Mouse (Mus musculus): ENCODE measurements around the gene Twnk. TPM values are rescaled to one million over a fixed set of nuclear protein-coding genes. Genes with fewer than 3 reads are reported as not detected.

Twnk gene
- polyA plus RNA-seq, 1 experiment from 2014 or later: 19.8 TPM

DNA sequence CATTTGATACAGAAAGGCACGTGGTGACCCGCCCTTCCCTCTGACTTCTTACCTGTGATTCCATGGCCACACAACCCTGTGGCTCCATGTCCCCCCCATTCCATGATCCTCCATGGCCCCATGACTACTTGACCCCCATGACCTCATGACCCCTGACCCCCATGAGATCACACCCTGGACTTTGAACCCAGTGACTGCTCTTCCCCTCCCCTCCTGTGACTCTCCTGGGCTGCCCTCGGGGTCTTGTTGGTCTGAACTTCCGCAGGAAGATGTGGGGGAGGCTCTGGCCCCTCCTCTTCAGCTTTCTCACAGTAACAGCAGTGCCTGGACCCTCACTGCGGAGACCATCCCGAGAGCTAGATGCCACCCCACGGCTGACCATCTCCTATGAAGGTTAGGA, 13.2 kb upstream of the Twnk start:
- Histone ChIP-seq H3K4me2 (ENCODE audit: low read depth, low read length) (0 out of 2 replicates have a peak overlapping the region, but pooled peaks have one; percentile 97), H3K9ac (ENCODE audit: low read depth, low read length) (no peak overlapping the region), H3K4me1 (ENCODE audit: control insufficient read depth, insufficient read depth, low read length) (peaks cover 15% of the 10 kb centered on the region), H3K9me3 (ENCODE audit: control insufficient read depth, low read length) (no peaks in the 10 kb centered on the region), H3K4me3 (ENCODE audit: low read length) (no peak overlapping the region), H3K27me3 (replicated peaks; ENCODE audit: control insufficient read depth, insufficient read depth, low read length) (no peaks in the 10 kb centered on the region), H3K36me3 (ENCODE audit: control insufficient read depth, insufficient read depth, low read length) (no peaks in the 10 kb centered on the region), H3K27ac (ENCODE audit: low read length) (no peak overlapping the region)
- 52% methylated on average over 7 of the region's 7 CpGs for WGBS
- no peak for ATAC-seq

GRCm38 (mm10) chr19:44992712-44993111, 12.8 kb upstream of the Twnk start:
- no peak overlapping the region for H3K4me3 ChIP-seq (ENCODE audit: low read length)
- H3K4me2 ChIP-seq (ENCODE audit: low read depth, low read length): no peak overlapping the region
- no peaks in the 10 kb centered on the region for H3K27me3 ChIP-seq (replicated peaks; ENCODE audit: control insufficient read depth, insufficient read depth, low read length)
- H3K27ac ChIP-seq (ENCODE audit: low read length): no peak overlapping the region; the same call in 1 of the 2 replicates
- no peak overlapping the region for H3K9ac ChIP-seq (ENCODE audit: low read depth, low read length)
- peaks cover 10% of the 10 kb centered on the region for H3K4me1 ChIP-seq (ENCODE audit: control insufficient read depth, insufficient read depth, low read length)
- 61% methylated on average over 7 of the region's 7 CpGs for WGBS
- ATAC-seq: no peak
- peaks cover 3% of the 10 kb centered on the region; the same call in 1 of the 2 replicates for H3K36me3 ChIP-seq (ENCODE audit: control insufficient read depth, insufficient read depth, low read length)
- no peaks in the 10 kb centered on the region for H3K9me3 ChIP-seq (ENCODE audit: control insufficient read depth, low read length)

- Histone ChIP-seq H3K4me2 (ENCODE audit: low read depth, low read length) (no peak overlapping the region), H3K9me3 (ENCODE audit: control insufficient read depth, low read length) (no peaks in the 10 kb centered on the region), H3K4me3 (ENCODE audit: low read length) (no peak overlapping the region), H3K9ac (ENCODE audit: low read depth, low read length) (no peak overlapping the region), H3K27ac (ENCODE audit: low read length) (no peak overlapping the region), H3K4me1 (ENCODE audit: control insufficient read depth, insufficient read depth, low read length) (no peaks in the 10 kb centered on the region), H3K36me3 (ENCODE audit: control insufficient read depth, insufficient read depth, low read length) (peaks cover 17% of the 10 kb centered on the region; the same call in 1 of the 2 replicates), H3K27me3 (replicated peaks; ENCODE audit: control insufficient read depth, insufficient read depth, low read length) (no peaks in the 10 kb centered on the region)
- no peak for ATAC-seq
- 84% methylated on average over 11 of the region's 11 CpGs for WGBS
These were observed 7.7 kb upstream of the Twnk start for GRCm38 (mm10) chr19:44997786-44998185.

- Histone ChIP-seq H3K9ac (ENCODE audit: low read depth, low read length) (no peak overlapping the region), H3K4me2 (ENCODE audit: low read depth, low read length) (no peak overlapping the region), H3K27ac (ENCODE audit: low read length) (no peak overlapping the region), H3K9me3 (ENCODE audit: control insufficient read depth, low read length) (no peaks in the 10 kb centered on the region), H3K4me3 (ENCODE audit: low read length) (no peak overlapping the region), H3K36me3 (ENCODE audit: control insufficient read depth, insufficient read depth, low read length) (peaks cover 24% of the 10 kb centered on the region), H3K27me3 (replicated peaks; ENCODE audit: control insufficient read depth, insufficient read depth, low read length) (no peaks in the 10 kb centered on the region), H3K4me1 (ENCODE audit: control insufficient read depth, insufficient read depth, low read length) (no peaks in the 10 kb centered on the region)
- ATAC-seq: no peak
- 87% methylated on average over 8 of the region's 8 CpGs for WGBS
These were observed 5.8 kb upstream of the Twnk start for GRCm38 (mm10) chr19:44999647-45000046.

- peaks cover 24% of the 10 kb centered on the region for H3K36me3 ChIP-seq (ENCODE audit: control insufficient read depth, insufficient read depth, low read length)
- no peak overlapping the region for H3K4me3 ChIP-seq (ENCODE audit: low read length)
- peaks cover 13% of the 10 kb centered on the region for H3K4me1 ChIP-seq (ENCODE audit: control insufficient read depth, insufficient read depth, low read length)
- no peak overlapping the region for H3K9ac ChIP-seq (ENCODE audit: low read depth, low read length)
- ATAC-seq: no peak
- no peaks in the 10 kb centered on the region for H3K27me3 ChIP-seq (replicated peaks; ENCODE audit: control insufficient read depth, insufficient read depth, low read length)
- no peak overlapping the region for H3K27ac ChIP-seq (ENCODE audit: low read length)
- 57% methylated on average over 3 of the region's 3 CpGs for WGBS
- H3K9me3 ChIP-seq (ENCODE audit: control insufficient read depth, low read length): no peaks in the 10 kb centered on the region
- no peak overlapping the region for H3K4me2 ChIP-seq (ENCODE audit: low read depth, low read length)
These were observed 3.2 kb upstream of the Twnk start for GRCm38 (mm10) chr19:45002301-45002700.

DNA sequence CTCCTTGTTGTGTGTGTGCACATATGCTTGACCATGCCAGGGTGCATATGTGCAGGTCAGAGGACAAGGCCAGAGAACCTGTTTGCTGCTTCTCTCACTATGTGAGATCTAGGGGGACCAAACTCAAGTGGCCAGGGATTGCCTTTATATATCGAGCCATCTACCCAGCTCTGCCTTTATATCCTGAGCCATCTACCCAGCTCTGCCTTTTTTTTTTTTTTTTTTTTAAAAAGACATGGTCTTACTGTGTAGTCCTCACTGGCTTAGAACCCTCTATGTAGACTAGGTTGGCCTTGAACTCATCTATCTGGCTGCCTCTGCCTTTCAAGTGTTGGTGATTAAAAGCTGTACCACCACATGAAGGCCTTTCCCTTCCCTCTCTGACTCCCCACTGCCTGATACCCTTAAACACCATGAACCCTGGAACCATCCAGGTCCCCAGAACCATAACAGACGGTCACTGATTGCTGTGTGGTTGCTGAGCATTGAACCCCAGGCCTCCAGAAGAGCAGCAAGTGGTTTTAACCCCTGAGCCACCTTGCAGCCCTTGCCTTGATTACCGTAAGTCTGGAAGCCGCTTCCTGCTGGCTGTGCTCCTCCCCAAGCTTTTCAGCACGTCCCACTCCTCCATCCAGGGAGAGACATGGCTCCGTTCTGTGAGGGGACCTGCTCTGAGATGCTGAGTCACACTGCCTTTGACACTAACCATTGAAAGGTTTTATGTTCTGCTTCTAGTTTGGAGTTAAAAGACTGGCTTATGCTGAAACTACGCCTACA, 1.5 kb upstream of the Twnk start:
- peaks cover 12% of the 10 kb centered on the region; the same call in 1 of the 2 replicates for H3K36me3 ChIP-seq (ENCODE audit: control insufficient read depth, insufficient read depth, low read length)
- 81% methylated on average over 7 of the region's 7 CpGs for WGBS
- ATAC-seq: no peak
- no peaks in the 10 kb centered on the region for H3K9me3 ChIP-seq (ENCODE audit: control insufficient read depth, low read length)
- H3K4me1 ChIP-seq (ENCODE audit: control insufficient read depth, insufficient read depth, low read length): peaks cover 19% of the 10 kb centered on the region
- no peak overlapping the region for H3K4me2 ChIP-seq (ENCODE audit: low read depth, low read length)
- H3K27me3 ChIP-seq (replicated peaks; ENCODE audit: control insufficient read depth, insufficient read depth, low read length): no peaks in the 10 kb centered on the region
- no peak overlapping the region for H3K4me3 ChIP-seq (ENCODE audit: low read length)
- no peak overlapping the region for H3K27ac ChIP-seq (ENCODE audit: low read length)
- H3K9ac ChIP-seq (ENCODE audit: low read depth, low read length): no peak overlapping the region

GRCm38 (mm10) chr19:45005957-45006712, 672 bp downstream of the Twnk start, which contains the start of gene Mrpl43:
Gene Mrpl43, minus strand, starts transcription at chr19:45006442.
- peak within 1 kb of the TSS; percentile 82 for H3K27ac ChIP-seq (ENCODE audit: low read length)
- H3K27me3 ChIP-seq (replicated peaks; ENCODE audit: control insufficient read depth, insufficient read depth, low read length): no peaks in the 10 kb centered on the region
- under 1% methylated on average over 82 of the region's 82 CpGs for WGBS
- ATAC-seq: peak; percentile 92
- peak within 1 kb of the TSS; percentile 88 for H3K4me2 ChIP-seq (ENCODE audit: low read depth, low read length)
- no peaks in the 10 kb centered on the region for H3K9me3 ChIP-seq (ENCODE audit: control insufficient read depth, low read length)
- peak within 1 kb of the TSS; percentile 69 for H3K9ac ChIP-seq (ENCODE audit: low read depth, low read length)
- peak within 1 kb of the TSS; percentile 68 for H3K4me3 ChIP-seq (ENCODE audit: low read length)
- H3K4me1 ChIP-seq (ENCODE audit: control insufficient read depth, insufficient read depth, low read length): peaks cover 19% of the 10 kb centered on the region
- peaks cover 23% of the 10 kb centered on the region for H3K36me3 ChIP-seq (ENCODE audit: control insufficient read depth, insufficient read depth, low read length)

- peak overlapping the region; percentile 69 for H3K9ac ChIP-seq (ENCODE audit: low read depth, low read length)
- H3K36me3 ChIP-seq (ENCODE audit: control insufficient read depth, insufficient read depth, low read length): peaks cover 19% of the 10 kb centered on the region
- H3K9me3 ChIP-seq (ENCODE audit: control insufficient read depth, low read length): no peaks in the 10 kb centered on the region
- WGBS: 28% methylated on average over 17 of the region's 17 CpGs
- H3K27me3 ChIP-seq (replicated peaks; ENCODE audit: control insufficient read depth, insufficient read depth, low read length): no peaks in the 10 kb centered on the region
- H3K27ac ChIP-seq (ENCODE audit: low read length): peak overlapping the region; percentile 82
- H3K4me3 ChIP-seq (ENCODE audit: low read length): peak overlapping the region; percentile 68
- H3K4me2 ChIP-seq (ENCODE audit: low read depth, low read length): peak overlapping the region; percentile 88
- ATAC-seq: no peak
- H3K4me1 ChIP-seq (ENCODE audit: control insufficient read depth, insufficient read depth, low read length): peaks cover 19% of the 10 kb centered on the region
These were observed 1.6 kb downstream of the Twnk start for GRCm38 (mm10) chr19:45007021-45007420.

- H3K36me3 ChIP-seq (ENCODE audit: control insufficient read depth, insufficient read depth, low read length): peaks cover 19% of the 10 kb centered on the region
- no peaks in the 10 kb centered on the region for H3K9me3 ChIP-seq (ENCODE audit: control insufficient read depth, low read length)
- peak overlapping the region; percentile 68 for H3K4me3 ChIP-seq (ENCODE audit: low read length)
- H3K9ac ChIP-seq (ENCODE audit: low read depth, low read length): peak overlapping the region; percentile 69; the same call in 1 of the 2 replicates
- no peaks in the 10 kb centered on the region for H3K27me3 ChIP-seq (replicated peaks; ENCODE audit: control insufficient read depth, insufficient read depth, low read length)
- peaks cover 19% of the 10 kb centered on the region for H3K4me1 ChIP-seq (ENCODE audit: control insufficient read depth, insufficient read depth, low read length)
- peak overlapping the region; percentile 82 for H3K27ac ChIP-seq (ENCODE audit: low read length)
- ATAC-seq: no peak
- H3K4me2 ChIP-seq (ENCODE audit: low read depth, low read length): peak overlapping the region; percentile 88
- WGBS: 82% methylated on average over 20 of the region's 20 CpGs
These were observed 2.1 kb downstream of the Twnk start for GRCm38 (mm10) chr19:45007425-45008191.

Data from intestine, embryonic 16.5 days (tissue).